Mouse (Mus musculus): ENCODE results near the gene Clic6.

Clic6 gene

GRCm38 (mm10) chr16:92485436-92485835, at the start of gene Clic6:
TSS of gene Clic6 (plus strand) at chr16:92485736.
- no peak for DNase-seq

- no peak for DNase-seq
Observed at GRCm38 (mm10) chr16:92439775-92440174, 45.8 kb upstream of the Clic6 start.

GRCm38 (mm10) chr16:92440229-92440628, 45.3 kb upstream of the Clic6 start:
- no peak for DNase-seq

GRCm38 (mm10) chr16:92441203-92441602, 44.3 kb upstream of the Clic6 start:
- DNase-seq = no peak

- no peak for DNase-seq
Observed at GRCm38 (mm10) chr16:92442150-92442549, 43.4 kb upstream of the Clic6 start.

GRCm38 (mm10) chr16:92442946-92443345, 42.6 kb upstream of the Clic6 start:
- DNase-seq = no peak

GRCm38 (mm10) chr16:92443644-92444113, 41.9 kb upstream of the Clic6 start:
- DNase-seq = peak; percentile 64 to 70

- DNase-seq = peak; percentile 34 to 69
Observed at GRCm38 (mm10) chr16:92445377-92445776, 40.2 kb upstream of the Clic6 start.

GRCm38 (mm10) chr16:92449080-92449479, 36.5 kb upstream of the Clic6 start:
- DNase-seq = no peak

- no peak for DNase-seq
Observed at GRCm38 (mm10) chr16:92450331-92450730, 35.2 kb upstream of the Clic6 start.

GRCm38 (mm10) chr16:92451516-92452072, 33.9 kb upstream of the Clic6 start:
- no peak for DNase-seq

GRCm38 (mm10) chr16:92452609-92453008, 32.9 kb upstream of the Clic6 start:
- peak in 1 of 2 experiments; percentile 23 for DNase-seq

GRCm38 (mm10) chr16:92454002-92454401, 31.5 kb upstream of the Clic6 start:
- DNase-seq = no peak

- DNase-seq = no peak
Observed at GRCm38 (mm10) chr16:92454495-92454894, 31.0 kb upstream of the Clic6 start.

- DNase-seq = peak in 1 of 2 experiments; percentile 36
Observed at GRCm38 (mm10) chr16:92455488-92455887, 30.0 kb upstream of the Clic6 start.

GRCm38 (mm10) chr16:92455969-92456368, 29.6 kb upstream of the Clic6 start:
- DNase-seq = no peak

GRCm38 (mm10) chr16:92457594-92457993, 27.9 kb upstream of the Clic6 start:
- DNase-seq = peak; percentile 50 to 75

GRCm38 (mm10) chr16:92461412-92461811, 24.1 kb upstream of the Clic6 start:
- DNase-seq = no peak

GRCm38 (mm10) chr16:92464390-92464972, 21.1 kb upstream of the Clic6 start:
- DNase-seq = no peak

- DNase-seq = no peak
Observed at GRCm38 (mm10) chr16:92465226-92465625, 20.3 kb upstream of the Clic6 start.

GRCm38 (mm10) chr16:92465642-92466526, 19.7 kb upstream of the Clic6 start:
- DNase-seq = peak; percentile 96 to 99

GRCm38 (mm10) chr16:92467041-92467440, 18.5 kb upstream of the Clic6 start:
- DNase-seq = peak in 1 of 2 experiments; percentile 19

GRCm38 (mm10) chr16:92468459-92468858, 17.1 kb upstream of the Clic6 start:
- DNase-seq = no peak

- DNase-seq = no peak
Observed at GRCm38 (mm10) chr16:92470706-92471105, 14.8 kb upstream of the Clic6 start, which contains the start of gene Rcan1. TSS of gene Rcan1 (minus strand) at chr16:92470867.

Data from kidney, postnatal 36 days (tissue).